Mouse (Mus musculus) lung, embryonic 16.5 days (tissue): Measurements from ENCODE around the gene Renbp. TPM values are rescaled to one million over a fixed set of nuclear protein-coding genes. Genes with fewer than 3 reads are reported as not detected.
A peak's percentile ranks its signal among the peaks of the same experiment; 100 is the strongest.

Experiments used
- ATAC-seq: fragments of 200-750 bp; cut with Nextera tagmentation; 2 replicates; pipeline ENCODE4 v1.8.0; 2017; ENCODE audit warnings: low read depth, mild to moderate bottlenecking, moderate library complexity
- H3K27ac ChIP-seq: fragments of 300-500 bp; sonication (generic); 2 replicates; pipeline ENCODE4 v1.5.1; 2014; ENCODE audit warnings: mild to moderate bottlenecking, control low read depth, low read length
- H3K27me3 ChIP-seq: fragments of 300-500 bp; sonication (generic); 2 replicates; pipeline ENCODE4 v1.6.1; 2014; ENCODE audit warnings: low read depth, low read length, mixed read lengths; ENCODE audit not compliant: control insufficient read depth, insufficient read depth
- H3K36me3 ChIP-seq: fragments of 300-500 bp; sonication (generic); 2 replicates; pipeline ENCODE4 v1.6.1; 2014; ENCODE audit warnings: low read length; ENCODE audit not compliant: control insufficient read depth, insufficient read depth
- H3K4me1 ChIP-seq: fragments of 300-500 bp; sonication (generic); replicated peaks from 2 replicates; pipeline ENCODE4 v1.6.1; 2014; ENCODE audit warnings: low read length, mixed read lengths; ENCODE audit not compliant: control insufficient read depth, insufficient read depth
- H3K4me2 ChIP-seq: fragments of 300-500 bp; sonication (generic); 2 replicates; pipeline ENCODE4 v1.6.1; 2014; ENCODE audit warnings: low read depth, low read length, control low read depth
- H3K4me3 ChIP-seq: fragments of 300-500 bp; sonication (generic); 2 replicates; pipeline ENCODE4 v1.5.1; 2014; ENCODE audit warnings: mild to moderate bottlenecking, low read length, control low read depth
- H3K9ac ChIP-seq: fragments of 300-500 bp; sonication (generic); 2 replicates; pipeline ENCODE4 v1.6.1; 2014; ENCODE audit warnings: low read length, control low read depth
- H3K9me3 ChIP-seq: fragments of 300-500 bp; sonication (generic); 2 replicates; pipeline ENCODE4 v1.6.1; 2016; ENCODE audit warnings: low read length; ENCODE audit not compliant: control insufficient read depth
- WGBS: fragments of 180-500 bp; shearing (Covaris S2); extraction: QIAGEN DNeasy Blood & Tissue Kit; methylation state at CpG from one replicate; pipeline ENCODE4 v1.1.7; 2014; 5-methylcytosine and 5-hydroxymethylcytosine counted together
- polyA plus RNA-seq: library from polyadenylated mRNA; unstranded; fragments of >200 nt; fragmentation: Nextera tagmentation; extraction: Ambion mirVana; gene quantifications from 2 replicates; pipeline ENCODE4 v1.2.1, GENCODE M21; 2015

The Renbp gene
- polyA plus RNA-seq, 1 experiment from 2014 or later, result 43.9 TPM

DNA sequence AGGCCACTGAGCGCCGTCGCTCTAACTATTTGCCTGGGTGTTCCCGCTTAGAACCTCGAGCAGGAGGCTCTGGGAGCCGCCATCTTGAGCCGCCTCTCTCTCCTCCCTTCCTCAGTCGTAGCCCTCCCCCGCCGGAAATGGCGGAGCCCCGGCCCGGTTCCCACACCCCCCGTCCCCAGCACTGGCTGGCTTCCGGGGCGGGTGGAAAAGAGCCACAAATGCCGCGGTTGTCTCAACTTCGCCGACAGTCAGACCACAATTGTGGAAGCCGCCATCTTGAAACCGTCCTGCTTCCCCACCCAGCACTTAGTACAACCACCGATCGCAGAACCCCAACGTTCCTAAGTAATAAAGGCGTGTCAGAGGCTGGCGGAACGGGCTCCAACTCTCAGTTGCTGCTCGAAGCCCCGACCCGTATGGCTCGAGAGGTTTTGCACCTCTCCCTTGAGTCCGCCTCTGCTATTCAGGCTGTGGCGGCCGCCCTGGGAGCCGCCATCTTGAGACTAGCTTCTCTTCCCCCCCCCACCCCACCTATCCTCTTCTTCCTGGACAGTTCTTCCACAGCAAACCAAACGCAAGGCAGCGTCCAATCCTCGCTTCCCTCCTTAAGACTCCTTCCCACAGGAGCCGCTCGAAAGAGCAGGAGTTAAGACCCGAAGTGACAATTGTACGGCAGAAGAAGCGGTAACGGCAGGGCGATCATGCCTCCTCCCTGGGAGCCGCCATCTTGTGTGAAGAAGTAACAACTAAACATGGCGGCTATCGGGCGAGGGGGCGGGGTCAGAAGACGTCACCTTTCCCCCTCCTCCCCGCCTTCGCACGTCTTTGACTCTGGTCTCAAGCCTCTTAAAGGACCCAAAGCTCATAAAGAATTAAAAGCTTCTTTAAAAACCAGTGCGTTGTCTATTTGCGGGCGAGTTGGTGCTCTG, 35.9 kb upstream of the Renbp start, which contains the start of gene Hcfc1:
Hcfc1 (minus strand) TSS at position 110 of the 929 bp plus-strand sequence.
- peak within 1 kb of the TSS; percentile 99 for H3K27ac ChIP-seq
- H3K36me3 ChIP-seq, result no peaks in the 10 kb centered on the region
- peaks cover 13% of the 10 kb centered on the region; the same call in 1 of the 2 replicates for H3K4me1 ChIP-seq
- H3K4me3 ChIP-seq, result peak within 1 kb of the TSS; percentile 77
- WGBS, result 15% methylated on average over 54 of the region's 58 CpGs
- no peaks in the 10 kb centered on the region for H3K9me3 ChIP-seq
- peak; percentile 78 for ATAC-seq
- peak within 1 kb of the TSS; percentile 79 for H3K9ac ChIP-seq
- H3K4me2 ChIP-seq, result peak within 1 kb of the TSS; percentile 68
- H3K27me3 ChIP-seq, result no peaks in the 10 kb centered on the region

GRCm38 (mm10) chrX:73965307-73965706, 34.7 kb upstream of the Renbp start:
- H3K4me3 ChIP-seq, result peak overlapping the region; percentile 77
- H3K4me1 ChIP-seq, result peaks cover 13% of the 10 kb centered on the region; the same call in 1 of the 2 replicates
- H3K4me2 ChIP-seq, result peak overlapping the region; percentile 68
- no peak for ATAC-seq
- no peaks in the 10 kb centered on the region for H3K27me3 ChIP-seq
- no peaks in the 10 kb centered on the region for H3K9me3 ChIP-seq
- WGBS, result 17% methylated on average over 20 of the region's 20 CpGs
- peak overlapping the region; percentile 79 for H3K9ac ChIP-seq
- H3K36me3 ChIP-seq, result no peaks in the 10 kb centered on the region
- peak overlapping the region; percentile 99 for H3K27ac ChIP-seq

DNA sequence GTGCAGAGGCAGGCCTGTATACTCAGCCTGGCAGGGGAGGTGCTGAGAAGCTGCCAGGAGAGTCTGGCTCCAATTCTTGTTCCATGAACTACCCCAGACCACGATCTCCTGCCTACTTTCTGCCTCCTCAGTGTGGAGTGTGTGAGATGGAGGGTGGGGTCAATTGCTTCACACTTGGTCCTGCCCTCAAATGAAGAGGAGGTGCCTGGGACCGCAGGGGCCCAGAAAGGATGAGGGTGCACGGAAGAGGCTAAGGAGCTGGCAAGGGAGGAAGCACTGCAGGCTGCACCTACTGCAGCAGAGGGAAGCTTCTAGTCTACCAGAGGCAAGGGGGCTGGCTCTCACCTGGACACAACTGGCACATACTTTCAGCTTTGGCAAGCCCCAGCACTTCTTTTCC, 33.7 kb upstream of the Renbp start:
- H3K4me3 ChIP-seq, result peak overlapping the region; percentile 77
- H3K4me1 ChIP-seq, result peaks cover 13% of the 10 kb centered on the region; the same call in 1 of the 2 replicates
- H3K36me3 ChIP-seq, result no peaks in the 10 kb centered on the region; the same call in 1 of the 2 replicates
- H3K27ac ChIP-seq, result peak overlapping the region; percentile 31
- no peak for ATAC-seq
- peak overlapping the region; percentile 60 for H3K9ac ChIP-seq
- 31% methylated on average over 3 of the region's 3 CpGs for WGBS
- no peaks in the 10 kb centered on the region for H3K9me3 ChIP-seq
- no peaks in the 10 kb centered on the region for H3K27me3 ChIP-seq
- H3K4me2 ChIP-seq, result peak overlapping the region; percentile 68

- Histone ChIP-seq H3K4me1 (no peaks in the 10 kb centered on the region), H3K9me3 (no peaks in the 10 kb centered on the region), H3K36me3 (peaks cover 50% of the 10 kb centered on the region), H3K27ac (no peak overlapping the region), H3K27me3 (no peaks in the 10 kb centered on the region), H3K4me2 (no peak overlapping the region), H3K9ac (no peak overlapping the region), H3K4me3 (no peak overlapping the region)
- 93% methylated on average over 6 of the region's 6 CpGs for WGBS
- no peak for ATAC-seq
These were observed 24.3 kb upstream of the Renbp start for GRCm38 (mm10) chrX:73954988-73955387.

GRCm38 (mm10) chrX:73952603-73953002, 22.0 kb upstream of the Renbp start:
- Histone ChIP-seq H3K4me2 (no peak overlapping the region), H3K4me3 (no peak overlapping the region), H3K4me1 (no peaks in the 10 kb centered on the region), H3K27me3 (no peaks in the 10 kb centered on the region), H3K9ac (no peak overlapping the region), H3K36me3 (peaks cover 49% of the 10 kb centered on the region), H3K9me3 (no peaks in the 10 kb centered on the region), H3K27ac (no peak overlapping the region)
- 84% methylated on average over 5 of the region's 5 CpGs for WGBS
- no peak for ATAC-seq

GRCm38 (mm10) chrX:73949341-73949740, 18.7 kb upstream of the Renbp start:
- Histone ChIP-seq H3K27me3 (no peaks in the 10 kb centered on the region), H3K36me3 (peaks cover 51% of the 10 kb centered on the region), H3K4me1 (no peaks in the 10 kb centered on the region), H3K9me3 (no peaks in the 10 kb centered on the region), H3K27ac (no peak overlapping the region), H3K4me3 (no peak overlapping the region), H3K4me2 (no peak overlapping the region), H3K9ac (no peak overlapping the region)
- 89% methylated on average over 10 of the region's 10 CpGs for WGBS
- peak; percentile 34; the same call in 1 of the 2 replicates for ATAC-seq

DNA sequence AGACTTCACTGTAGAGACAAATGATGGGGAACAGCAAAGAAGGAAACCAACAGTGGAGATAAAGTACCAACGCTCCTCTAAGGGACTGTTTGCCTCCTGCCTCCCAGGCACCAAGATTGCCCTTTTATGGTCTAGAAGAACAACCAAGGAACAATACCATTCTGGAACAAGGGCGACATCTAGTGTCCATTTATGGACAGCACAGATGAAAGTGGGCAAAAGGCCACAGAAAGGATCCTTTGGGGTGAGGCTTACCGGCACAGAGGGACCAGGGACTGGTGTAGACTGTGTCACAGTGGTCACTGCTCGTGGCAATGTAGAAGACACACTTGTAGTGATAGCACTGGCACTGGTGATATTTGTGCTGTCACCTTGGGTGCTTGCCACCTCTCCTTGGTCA, 18.0 kb upstream of the Renbp start:
- Histone ChIP-seq H3K9ac (no peak overlapping the region), H3K27me3 (no peaks in the 10 kb centered on the region), H3K27ac (no peak overlapping the region), H3K9me3 (no peaks in the 10 kb centered on the region), H3K4me1 (no peaks in the 10 kb centered on the region), H3K4me3 (no peak overlapping the region), H3K4me2 (no peak overlapping the region), H3K36me3 (peaks cover 48% of the 10 kb centered on the region)
- peak; percentile 40; the same call in 1 of the 2 replicates for ATAC-seq
- WGBS, result 30% methylated on average over 4 of the region's 4 CpGs

DNA sequence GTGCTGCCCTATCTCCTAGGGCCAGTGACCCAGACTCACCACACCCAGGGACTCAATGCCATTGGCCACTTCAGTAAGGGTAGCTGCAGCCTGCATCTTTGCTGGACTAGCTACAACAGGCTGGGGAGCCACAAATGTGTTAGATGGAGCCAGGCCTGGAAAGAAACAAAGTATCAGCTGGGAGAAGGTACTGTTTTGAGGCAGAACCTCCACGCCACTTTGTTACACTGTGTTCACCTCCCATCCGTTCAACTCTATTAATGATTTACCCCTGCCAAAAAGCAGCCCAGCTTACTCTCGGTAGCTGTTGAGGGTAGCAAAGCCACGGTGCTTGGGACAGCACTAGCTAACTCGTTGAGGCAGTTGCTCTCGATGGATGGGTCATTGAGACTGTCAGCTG, 16.2 kb upstream of the Renbp start:
- Histone ChIP-seq H3K27ac (no peak overlapping the region), H3K36me3 (peaks cover 42% of the 10 kb centered on the region), H3K27me3 (no peaks in the 10 kb centered on the region), H3K9me3 (no peaks in the 10 kb centered on the region), H3K4me2 (no peak overlapping the region), H3K4me3 (no peak overlapping the region), H3K9ac (no peak overlapping the region), H3K4me1 (no peaks in the 10 kb centered on the region)
- ATAC-seq, result no peak
- 79% methylated on average over 6 of the region's 6 CpGs for WGBS

DNA sequence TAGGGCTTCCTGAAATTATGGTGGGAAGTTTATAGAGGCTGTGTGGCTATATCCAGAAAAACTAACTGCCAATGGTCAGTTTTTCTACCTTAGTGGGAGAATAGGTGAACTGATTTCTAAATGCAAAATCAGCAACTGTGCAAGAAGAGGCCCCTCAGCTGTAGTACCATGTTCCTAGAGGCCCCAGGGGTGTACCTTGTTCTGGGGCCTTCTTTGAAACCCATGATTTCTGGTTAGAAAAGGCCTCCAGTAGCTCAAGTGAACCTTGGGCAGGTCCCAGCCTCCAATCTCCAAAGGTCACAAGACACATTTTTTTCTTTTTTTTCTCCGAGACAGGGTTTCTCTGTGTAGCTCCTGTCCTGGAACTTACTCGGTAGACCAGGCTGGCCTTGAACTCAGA, 11.6 kb upstream of the Renbp start:
- Histone ChIP-seq H3K9me3 (no peaks in the 10 kb centered on the region), H3K36me3 (peaks cover 22% of the 10 kb centered on the region), H3K4me3 (no peak overlapping the region), H3K4me2 (no peak overlapping the region), H3K4me1 (no peaks in the 10 kb centered on the region), H3K27me3 (no peaks in the 10 kb centered on the region), H3K9ac (no peak overlapping the region), H3K27ac (no peak overlapping the region)
- no peak for ATAC-seq
- 83% methylated on average over 2 of the region's 2 CpGs for WGBS
